In genomic region chr5:134754096-134754495, GRCm38 (mm10) we compare ENCODE assay signal across 16 mouse cellular contexts. TPM values are rescaled to one million over a fixed set of nuclear protein-coding genes. Genes with fewer than 3 reads are reported as not detected.
"Had no signal": no experiment of that assay in that cellular context is flagged by ENCODE, and none has a peak within 500 bp of the region (broad histone marks: within the 10 kb centered on the region; RNA-seq: fewer than 3 reads in every experiment).

No protein-coding gene starts in this region.

- H3K4me1 ChIP-seq: neural tube, embryonic 12.5 days had no signal

- H3K36me3 ChIP-seq: limb, embryonic 13.5 days; midbrain, embryonic 10.5 days; neural tube, embryonic 12.5 days; stomach, embryonic 15.5 days had no signal

- H3K9me3 ChIP-seq: limb, embryonic 13.5 days; midbrain, embryonic 10.5 days; neural tube, embryonic 12.5 days; stomach, embryonic 15.5 days had no signal

- H3K9ac ChIP-seq: limb, embryonic 13.5 days; liver, embryonic 14.5 days; neural tube, embryonic 12.5 days; stomach, embryonic 15.5 days had no signal

- H3K27ac ChIP-seq: limb, embryonic 13.5 days; liver, embryonic 14.5 days; midbrain, embryonic 10.5 days; neural tube, embryonic 12.5 days; stomach, embryonic 15.5 days had no signal

- H3K4me3 ChIP-seq: limb, embryonic 13.5 days; midbrain, embryonic 10.5 days; neural tube, embryonic 12.5 days; stomach, embryonic 15.5 days had no signal

- ATAC-seq: hindbrain, embryonic 16.5 days; inflammation-experienced regulatory T-cells, adult 6 months; intestine, postnatal 0 days had no signal

- DNase-seq: kidney, adult 8-10 months; kidney, postnatal 25 days; left cerebral cortex, postnatal 4 days; midbrain, embryonic 14.5 days; thymus, postnatal 14 days had no signal

- H3K27me3 ChIP-seq: neural tube, embryonic 12.5 days; stomach, embryonic 15.5 days had no signal

- H3K4me2 ChIP-seq: limb, embryonic 13.5 days; neural tube, embryonic 12.5 days; stomach, embryonic 15.5 days had no signal

RNA-seq across cellular contexts. Expression of gene Eln, which starts 7.0 kb away (rescaled TPM):
- total RNA-seq: megakaryocyte, adult 5-6 weeks; monocyte, adult 5-6 weeks; neutrophil, adult 5-6 weeks had no signal
